Mouse (Mus musculus): ENCODE results near the gene Muc2.

GRCm38 (mm10) chr7:141788677-141789452, 98.7 kb downstream of the Muc2 start, which contains the start of gene Muc5ac:
- TF ChIP-seq CHD2 (IDR thresholded peaks at IDR 0.05; ENCODE audit: low read depth, low read length), result no peak
- no peak for TF ChIP-seq ZNF384 (IDR thresholded peaks at IDR 0.05; ENCODE audit: low read depth, low read length)
- TF ChIP-seq MAFK (IDR thresholded peaks at IDR 0.05; ENCODE audit: insufficient read depth, low read depth, low read length), result no peak
- TF ChIP-seq ZC3H11A (IDR thresholded peaks at IDR 0.05; ENCODE audit: borderline replicate concordance, low read depth, low read length), result no peak
- TF ChIP-seq HCFC1 (IDR thresholded peaks at IDR 0.05; ENCODE audit: borderline replicate concordance, insufficient read depth, low read length), result no peak
